Mouse (Mus musculus) limb, embryonic 14.5 days (tissue): ENCODE results near the gene Slc25a12. TPM values are rescaled to one million over a fixed set of nuclear protein-coding genes. Genes with fewer than 3 reads are reported as not detected.
A peak's percentile ranks its signal among the peaks of the same experiment; 100 is the strongest.

ENCODE experiments used
- ATAC-seq: fragments of 200-750 bp; cut with Nextera tagmentation; 2 replicates; pipeline ENCODE4 v1.8.0; 2017; ENCODE audit warnings: low read depth, moderate number of reproducible peaks, moderate TSS enrichment; ENCODE audit not compliant: low FRiP score
- DNase-seq: peaks from one replicate; pipeline ENCODE4 v3.0.0-alpha.2; 2015; ENCODE audit warnings: low spot score
- H3K27ac ChIP-seq: fragments of 300-500 bp; sonication (generic); replicated peaks from 2 replicates; pipeline ENCODE4 v1.5.1; 2014; ENCODE audit warnings: low read depth, mild to moderate bottlenecking, low read length, moderate library complexity, mixed read lengths
- H3K27me3 ChIP-seq: fragments of 300-500 bp; sonication (generic); 2 replicates; pipeline ENCODE4 v1.6.1; 2014; ENCODE audit warnings: low read length, mixed read lengths; ENCODE audit not compliant: control insufficient read depth, insufficient read depth
- H3K36me3 ChIP-seq: fragments of 300-500 bp; sonication (generic); 2 replicates; pipeline ENCODE4 v1.6.1; 2014; ENCODE audit warnings: mild to moderate bottlenecking, low read length, moderate library complexity, mixed read lengths; ENCODE audit not compliant: control insufficient read depth, insufficient read depth
- H3K4me1 ChIP-seq: fragments of 300-500 bp; sonication (generic); 2 replicates; pipeline ENCODE4 v1.6.1; 2014; ENCODE audit warnings: antibody characterized with exemption, low read length, mixed read lengths; ENCODE audit not compliant: control insufficient read depth, insufficient read depth
- H3K4me2 ChIP-seq: fragments of 300-500 bp; sonication (generic); replicated peaks from 2 replicates; pipeline ENCODE4 v1.6.1; 2014; ENCODE audit warnings: low read depth, mild to moderate bottlenecking, low read length, moderate library complexity; ENCODE audit not compliant: severe bottlenecking
- H3K4me3 ChIP-seq: fragments of 300-500 bp; sonication (generic); replicated peaks from 2 replicates; pipeline ENCODE4 v1.5.1; 2014; ENCODE audit warnings: low read length
- H3K9ac ChIP-seq: fragments of 300-500 bp; sonication (generic); 2 replicates; pipeline ENCODE4 v1.6.1; 2014; ENCODE audit warnings: mild to moderate bottlenecking, low read depth, low read length, moderate library complexity; ENCODE audit not compliant: severe bottlenecking
- H3K9me3 ChIP-seq: fragments of 300-500 bp; sonication (generic); 2 replicates; pipeline ENCODE4 v1.6.1; 2016; ENCODE audit warnings: low read length; ENCODE audit not compliant: control insufficient read depth
- POLR2A ChIP-seq: fragments of 200-500 bp; IDR thresholded peaks from 2 replicates; pipeline ENCODE4 v1.8.0; 2012; ENCODE audit warnings: inconsistent platforms, mild to moderate bottlenecking, moderate library complexity, borderline replicate concordance; ENCODE audit not compliant: insufficient read depth, insufficient read length; ENCODE audit errors: extremely low read depth
- WGBS: fragments of 180-500 bp; shearing (Covaris S2); extraction: QIAGEN DNeasy Blood & Tissue Kit; methylation state at CpG from one replicate; pipeline ENCODE4 v1.1.7; 2014; 5-methylcytosine and 5-hydroxymethylcytosine counted together
- polyA plus RNA-seq, 2 experiments: library from polyadenylated mRNA; depleted of rRNA in 1 of 2; stranded (reverse) in 1 of 2; unstranded in 1 of 2; fragments of >200 nt; fragmentation: Nextera tagmentation in 1 of 2; extraction: Ambion mirVana in 1 of 2; gene quantifications; 2 replicates each; pipeline versions ENCODE4 v1.2.1 to v1.2.3; 2012 to 2014

Gene Slc25a12
- polyA plus RNA-seq, 2 experiments, result 30.9 to 33.1 TPM

- Histone ChIP-seq H3K4me2 (no peak overlapping the region), H3K9ac (no peak overlapping the region), H3K36me3 (peaks cover 38% of the 10 kb centered on the region), H3K4me3 (no peak overlapping the region), H3K9me3 (no peaks in the 10 kb centered on the region), H3K27ac (no peak overlapping the region), H3K4me1 (peaks cover 12% of the 10 kb centered on the region; the same call in 1 of the 2 replicates), H3K27me3 (no peaks in the 10 kb centered on the region)
- no peak for ATAC-seq
- 72% methylated on average over 3 of the region's 3 CpGs for WGBS
- TF ChIP-seq POLR2A, result no peak
- DNase-seq, result peak; percentile 41
Measured at GRCm38 (mm10) chr2:71316116-71316789, 51.3 kb downstream of the Slc25a12 start.

DNA sequence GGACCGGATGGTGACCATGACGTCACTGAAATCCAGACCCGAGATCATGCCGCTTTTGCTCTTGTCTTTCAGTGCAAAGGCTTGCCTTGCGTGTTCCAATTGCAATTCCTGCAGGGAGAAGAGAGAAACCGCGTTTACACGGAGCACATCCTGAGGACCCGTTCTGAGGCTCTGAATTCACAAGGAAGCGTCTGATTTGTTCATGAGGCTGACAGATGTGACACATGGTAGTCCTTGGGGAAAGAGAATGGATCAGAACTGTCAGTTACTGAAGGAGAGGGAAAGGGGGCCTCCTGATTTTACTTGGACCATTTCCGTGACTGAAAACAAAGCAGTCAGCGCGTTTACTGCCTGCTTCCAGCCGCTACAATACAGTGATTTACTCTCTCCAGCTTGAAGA is 52.5 kb downstream of the Slc25a12 start:
- ATAC-seq (no peak), DNase-seq (no peak)
- no peak overlapping the region for H3K4me3 ChIP-seq
- no peak for TF ChIP-seq POLR2A
- H3K27ac ChIP-seq, result no peak overlapping the region
- H3K9ac ChIP-seq, result no peak overlapping the region
- H3K36me3 ChIP-seq, result peaks cover 43% of the 10 kb centered on the region
- H3K9me3 ChIP-seq, result no peaks in the 10 kb centered on the region
- peaks cover 12% of the 10 kb centered on the region; the same call in 1 of the 2 replicates for H3K4me1 ChIP-seq
- no peaks in the 10 kb centered on the region for H3K27me3 ChIP-seq
- WGBS, result 64% methylated on average over 14 of the region's 14 CpGs
- H3K4me2 ChIP-seq, result 0 out of 2 replicates have a peak overlapping the region, but pooled peaks have one; percentile 3

DNA sequence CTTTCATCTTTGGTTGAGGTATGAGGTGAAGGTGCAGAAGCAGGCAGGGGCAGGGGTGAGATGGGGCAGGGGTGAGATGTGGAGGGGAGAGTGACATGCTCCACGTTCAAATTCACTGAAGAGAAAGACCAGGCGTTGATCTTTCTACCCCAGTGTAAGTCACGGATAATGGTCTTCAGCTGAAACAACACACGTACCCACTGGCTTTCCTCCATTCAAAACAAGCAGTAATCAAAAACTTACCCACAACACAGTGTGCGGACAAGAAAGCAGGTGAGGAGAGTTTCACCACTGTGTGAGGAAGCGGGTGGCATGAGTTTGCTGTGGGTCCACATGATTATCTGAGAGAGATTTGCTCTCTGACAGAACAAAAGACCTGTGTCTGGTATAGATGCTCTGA is 53.5 kb downstream of the Slc25a12 start:
- no peak for ATAC-seq
- no peak overlapping the region for H3K27ac ChIP-seq
- no peak overlapping the region for H3K4me3 ChIP-seq

GRCm38 (mm10) chr2:71312067-71312466 is 55.5 kb downstream of the Slc25a12 start:
- H3K4me1 ChIP-seq, result peaks cover 12% of the 10 kb centered on the region; the same call in 1 of the 2 replicates
- H3K9ac ChIP-seq, result no peak overlapping the region
- peaks cover 46% of the 10 kb centered on the region for H3K36me3 ChIP-seq
- no peak overlapping the region for H3K27ac ChIP-seq
- DNase-seq, result no peak
- no peak for ATAC-seq
- no peaks in the 10 kb centered on the region for H3K9me3 ChIP-seq
- no peak overlapping the region for H3K4me3 ChIP-seq
- WGBS, result 74% methylated on average over 10 of the region's 10 CpGs
- H3K27me3 ChIP-seq, result no peaks in the 10 kb centered on the region
- no peak for TF ChIP-seq POLR2A
- no peak overlapping the region for H3K4me2 ChIP-seq

More for the DNA sequence above, 53.5 kb downstream of the Slc25a12 start:
- WGBS, result 73% methylated on average over 6 of the region's 6 CpGs
- Histone ChIP-seq H3K9me3 (no peaks in the 10 kb centered on the region), H3K9ac (no peak overlapping the region), H3K4me2 (no peak overlapping the region), H3K4me1 (peaks cover 12% of the 10 kb centered on the region; the same call in 1 of the 2 replicates), H3K36me3 (peaks cover 44% of the 10 kb centered on the region), H3K27me3 (no peaks in the 10 kb centered on the region)
- TF ChIP-seq POLR2A, result no peak
- no peak for DNase-seq

GRCm38 (mm10) chr2:71309726-71310125 is 57.8 kb downstream of the Slc25a12 start:
- DNase-seq (no peak), ATAC-seq (no peak)
- peaks cover 44% of the 10 kb centered on the region for H3K36me3 ChIP-seq
- H3K4me2 ChIP-seq, result no peak overlapping the region
- no peaks in the 10 kb centered on the region for H3K9me3 ChIP-seq
- H3K4me1 ChIP-seq, result no peaks in the 10 kb centered on the region
- no peak overlapping the region for H3K27ac ChIP-seq
- H3K9ac ChIP-seq, result no peak overlapping the region
- H3K27me3 ChIP-seq, result no peaks in the 10 kb centered on the region
- 72% methylated on average over 2 of the region's 2 CpGs for WGBS
- no peak for TF ChIP-seq POLR2A
- no peak overlapping the region for H3K4me3 ChIP-seq
